Mouse (Mus musculus) intestine, postnatal 0 days (tissue): ENCODE measurements around the gene Hdgfl2. TPM values are rescaled to one million over a fixed set of nuclear protein-coding genes. Genes with fewer than 3 reads are reported as not detected.
"Not testable (repeated sequence)": the region's sequence is repeated elsewhere in the genome, so short reads cannot be mapped to it uniquely, and the experiment has no call there.

Experiments used
- ATAC-seq: fragments of 200-750 bp; cut with Nextera tagmentation; 2 replicates; pipeline ENCODE4 v1.8.0; 2017; ENCODE audit warnings: mild to moderate bottlenecking, moderate TSS enrichment, moderate library complexity
- H3K27ac ChIP-seq: fragments of 300-500 bp; sonication (generic); 2 replicates; pipeline ENCODE4 v1.5.1; 2014; ENCODE audit warnings: mild to moderate bottlenecking, low read depth, low read length, moderate library complexity
- H3K27me3 ChIP-seq: fragments of 300-500 bp; sonication (generic); replicated peaks from 2 replicates; pipeline ENCODE4 v1.6.1; 2014; ENCODE audit warnings: low read length, mixed read lengths; ENCODE audit not compliant: control insufficient read depth, insufficient read depth
- H3K36me3 ChIP-seq: fragments of 300-500 bp; sonication (generic); 2 replicates; pipeline ENCODE4 v1.6.1; 2014; ENCODE audit warnings: mild to moderate bottlenecking, moderate library complexity; ENCODE audit not compliant: control insufficient read depth, insufficient read depth
- H3K4me1 ChIP-seq: fragments of 300-500 bp; sonication (generic); replicated peaks from 2 replicates; pipeline ENCODE4 v1.6.1; 2014; ENCODE audit warnings: antibody characterized with exemption, low read length, mixed read lengths; ENCODE audit not compliant: control insufficient read depth, insufficient read depth
- H3K4me2 ChIP-seq: fragments of 300-500 bp; sonication (generic); replicated peaks from 2 replicates; pipeline ENCODE4 v1.6.1; 2014; ENCODE audit warnings: low read depth, mild to moderate bottlenecking, moderate library complexity
- H3K4me3 ChIP-seq: fragments of 300-500 bp; sonication (generic); 2 replicates; pipeline ENCODE4 v1.5.1; 2014; ENCODE audit warnings: low read depth, low read length
- H3K9ac ChIP-seq: fragments of 300-500 bp; sonication (generic); 2 replicates; pipeline ENCODE4 v1.6.1; 2014; ENCODE audit warnings: mild to moderate bottlenecking, low read depth, low read length
- H3K9me3 ChIP-seq: fragments of 300-500 bp; sonication (generic); 2 replicates; pipeline ENCODE4 v1.6.1; 2016; ENCODE audit warnings: mixed run types; ENCODE audit not compliant: control insufficient read depth
- CTCF ChIP-seq: sonication (generic); IDR thresholded peaks from 2 replicates; pipeline ENCODE4 v1.5.1; 2016; ENCODE audit warnings: low read depth, mild to moderate bottlenecking, control low read depth, antibody characterized with exemption, moderate library complexity
- WGBS: fragments of 180-500 bp; shearing (Covaris S2); extraction: QIAGEN DNeasy Blood & Tissue Kit; methylation state at CpG from one replicate; pipeline ENCODE4 v1.1.7; 2014; 5-methylcytosine and 5-hydroxymethylcytosine counted together
- polyA plus RNA-seq: library from polyadenylated mRNA; unstranded; fragments of >200 nt; fragmentation: Nextera tagmentation; extraction: Ambion mirVana; gene quantifications from 2 replicates; pipeline ENCODE4 v1.2.1, GENCODE M21; 2015

Gene Hdgfl2
- polyA plus RNA-seq, 1 experiment from 2014 or later, result 25.9 TPM

GRCm38 (mm10) chr17:56100811-56101210 is 21.4 kb downstream of the Hdgfl2 start:
- Histone ChIP-seq H3K9me3 (no peaks in the 10 kb centered on the region), H3K4me3 (no peak overlapping the region), H3K4me1 (no peaks in the 10 kb centered on the region), H3K36me3 (peaks cover 68% of the 10 kb centered on the region), H3K4me2 (no peak overlapping the region), H3K9ac (no peak overlapping the region), H3K27ac (no peak overlapping the region), H3K27me3 (no peaks in the 10 kb centered on the region)
- no peak for TF ChIP-seq CTCF
- ATAC-seq, result no peak
- 88% methylated on average over 3 of the region's 3 CpGs for WGBS

GRCm38 (mm10) chr17:56102158-56102557 is 22.7 kb downstream of the Hdgfl2 start:
- H3K27me3 ChIP-seq, result no peaks in the 10 kb centered on the region
- TF ChIP-seq CTCF, result no peak
- 94% methylated on average over 5 of the region's 5 CpGs for WGBS
- no peak overlapping the region for H3K27ac ChIP-seq
- peaks cover 54% of the 10 kb centered on the region for H3K36me3 ChIP-seq
- H3K9me3 ChIP-seq, result no peaks in the 10 kb centered on the region
- H3K4me2 ChIP-seq, result no peak overlapping the region
- H3K4me3 ChIP-seq, result no peak overlapping the region
- H3K9ac ChIP-seq, result no peak overlapping the region
- no peaks in the 10 kb centered on the region for H3K4me1 ChIP-seq
- no peak for ATAC-seq

- Histone ChIP-seq H3K4me3 (no peak overlapping the region), H3K27me3 (no peaks in the 10 kb centered on the region), H3K9ac (no peak overlapping the region), H3K4me2 (no peak overlapping the region), H3K4me1 (no peaks in the 10 kb centered on the region), H3K27ac (no peak overlapping the region), H3K36me3 (peaks cover 47% of the 10 kb centered on the region), H3K9me3 (no peaks in the 10 kb centered on the region)
- no peak for TF ChIP-seq CTCF
- ATAC-seq, result no peak
- WGBS, result 92% methylated on average over 9 of the region's 9 CpGs
Observed at GRCm38 (mm10) chr17:56102927-56103326, 23.5 kb downstream of the Hdgfl2 start.

GRCm38 (mm10) chr17:56103465-56104285 is 24.2 kb downstream of the Hdgfl2 start:
- TF ChIP-seq CTCF, result no peak
- H3K27ac ChIP-seq, result no peak overlapping the region; the same call in 1 of the 2 replicates
- no peaks in the 10 kb centered on the region for H3K4me1 ChIP-seq
- no peak overlapping the region for H3K9ac ChIP-seq
- no peaks in the 10 kb centered on the region for H3K27me3 ChIP-seq
- no peak overlapping the region for H3K4me3 ChIP-seq
- H3K4me2 ChIP-seq, result no peak overlapping the region
- peaks cover 40% of the 10 kb centered on the region for H3K36me3 ChIP-seq
- 92% methylated on average over 8 of the region's 8 CpGs for WGBS
- H3K9me3 ChIP-seq, result no peaks in the 10 kb centered on the region
- ATAC-seq, result no peak

- H3K4me3 ChIP-seq, ATAC-seq, H3K27ac ChIP-seq, H3K9me3 ChIP-seq, H3K27me3 ChIP-seq, H3K4me2 ChIP-seq, H3K4me1 ChIP-seq, H3K9ac ChIP-seq: not testable (repeated sequence)
- 75% methylated on average over 2 of the region's 5 CpGs for WGBS
- peaks cover 30% of the 10 kb centered on the region for H3K36me3 ChIP-seq
Observed at GRCm38 (mm10) chr17:56104821-56105220, 25.4 kb downstream of the Hdgfl2 start.

GRCm38 (mm10) chr17:56106436-56106835 is 27.0 kb downstream of the Hdgfl2 start:
- not testable (repeated sequence) for H3K27ac ChIP-seq, H3K9ac ChIP-seq, H3K4me3 ChIP-seq, H3K4me1 ChIP-seq, H3K27me3 ChIP-seq, ATAC-seq, H3K4me2 ChIP-seq, H3K9me3 ChIP-seq
- H3K36me3 ChIP-seq, result peaks cover 14% of the 10 kb centered on the region
- 96% methylated on average over 4 of the region's 4 CpGs for WGBS
